Mouse (Mus musculus) layer of hippocampus, adult 9-10 months (tissue): ENCODE measurements around the gene Rb1.

Source experiments
- DNase-seq: peaks from one replicate; pipeline ENCODE4 v3.0.0; 2022; ENCODE audit warnings: low spot score

The Rb1 gene

GRCm38 (mm10) chr14:73146721-73147120 lies 178.9 kb downstream of the Rb1 start:
- no peak for DNase-seq

GRCm38 (mm10) chr14:73145531-73145930 lies 180.1 kb downstream of the Rb1 start:
- no peak for DNase-seq

- no peak for DNase-seq
These were observed 181.8 kb downstream of the Rb1 start for GRCm38 (mm10) chr14:73143710-73144420.

GRCm38 (mm10) chr14:73142896-73143709 lies 182.5 kb downstream of the Rb1 start:
- DNase-seq: no peak

DNA sequence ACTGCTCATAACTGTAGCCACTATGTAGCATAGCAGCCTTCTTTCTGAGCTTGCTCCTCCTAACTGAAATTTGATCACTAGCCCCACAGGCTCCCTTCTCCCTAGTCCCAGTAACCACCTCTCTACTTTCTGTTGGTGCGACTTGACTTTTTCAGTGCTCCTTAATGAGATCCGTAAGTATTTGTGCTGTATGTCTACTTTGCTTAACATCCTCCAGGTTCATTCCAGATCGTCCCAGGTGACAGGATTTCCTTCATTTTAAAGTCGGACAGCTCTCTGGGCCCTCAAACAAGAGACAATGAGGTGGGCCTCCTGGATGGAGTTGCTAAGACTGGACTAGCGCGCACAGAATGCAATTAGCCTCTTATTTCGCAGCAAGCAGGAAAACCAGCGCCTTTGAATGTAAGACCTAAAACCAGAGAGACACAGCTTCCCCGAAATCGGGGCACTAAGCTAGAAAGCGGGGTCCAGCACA lies 183.2 kb downstream of the Rb1 start:
- no peak for DNase-seq

- no peak for DNase-seq
These were observed 183.8 kb downstream of the Rb1 start for GRCm38 (mm10) chr14:73141800-73142199.

- no peak for DNase-seq
These were observed 185.8 kb downstream of the Rb1 start for GRCm38 (mm10) chr14:73139866-73140265.

GRCm38 (mm10) chr14:73138483-73138882 lies 187.1 kb downstream of the Rb1 start:
- no peak for DNase-seq

GRCm38 (mm10) chr14:73137234-73137633 lies 188.4 kb downstream of the Rb1 start:
- DNase-seq: no peak
